Mouse (Mus musculus) CD4-positive, CD25-positive, alpha-beta regulatory T cell, adult 4 months (primary cell): ENCODE measurements around the gene Skint10. TPM values are rescaled to one million over a fixed set of nuclear protein-coding genes. Genes with fewer than 3 reads are reported as not detected.

Experiments used
- ATAC-seq: one replicate; pipeline ENCODE4 v1.8.0; 2017
- polyA plus RNA-seq, 2 experiments: library from polyadenylated mRNA; unstranded; fragments of 100-300 nt; shearing (Covaris generic); gene quantifications; one replicate each; pipeline ENCODE4 v1.2.1; 2017

Gene Skint10
- polyA plus RNA-seq = not detected

- no peak for ATAC-seq
Observed at GRCm38 (mm10) chr4:112774766-112775165, at the start of gene Skint10. Gene Skint10 (minus strand): TSS chr4:112774866.

GRCm38 (mm10) chr4:112790646-112791045 lies 16.0 kb upstream of the Skint10 start:
- no peak for ATAC-seq

Other genes starting within 250 kb of the Skint10 start
- not detected for gene Skint2, start 217.7 kb downstream of the Skint10 start, polyA plus RNA-seq